Mouse (Mus musculus): ENCODE measurements around the gene Ppp5c. TPM values are rescaled to one million over a fixed set of nuclear protein-coding genes. Genes with fewer than 3 reads are reported as not detected.
A peak's percentile ranks its signal among the peaks of the same experiment; 100 is the strongest.

The Ppp5c gene
- polyA plus RNA-seq, 1 experiment: 126 TPM

- H3K27me3 ChIP-seq (ENCODE audit: control insufficient read depth, insufficient read depth, insufficient read length): no peaks in the 10 kb centered on the region
- H3K79me2 ChIP-seq (ENCODE audit: control insufficient read depth, insufficient read depth): peaks cover 16% of the 10 kb centered on the region
- no peak overlapping the region for H3K4me3 ChIP-seq
- H3K4me2 ChIP-seq (ENCODE audit: low read depth): no peak overlapping the region
- TF ChIP-seq E2F4 (IDR thresholded peaks at IDR 0.05; ENCODE audit: insufficient read depth): no peak
- no peaks in the 10 kb centered on the region for H3K36me3 ChIP-seq (ENCODE audit: control insufficient read depth, insufficient read depth)
- H3ac ChIP-seq (ENCODE audit: control insufficient read depth, insufficient read length): no peak overlapping the region
Measured at GRCm38 (mm10) chr7:16991681-16992450, 35.9 kb downstream of the Ppp5c start.

DNA sequence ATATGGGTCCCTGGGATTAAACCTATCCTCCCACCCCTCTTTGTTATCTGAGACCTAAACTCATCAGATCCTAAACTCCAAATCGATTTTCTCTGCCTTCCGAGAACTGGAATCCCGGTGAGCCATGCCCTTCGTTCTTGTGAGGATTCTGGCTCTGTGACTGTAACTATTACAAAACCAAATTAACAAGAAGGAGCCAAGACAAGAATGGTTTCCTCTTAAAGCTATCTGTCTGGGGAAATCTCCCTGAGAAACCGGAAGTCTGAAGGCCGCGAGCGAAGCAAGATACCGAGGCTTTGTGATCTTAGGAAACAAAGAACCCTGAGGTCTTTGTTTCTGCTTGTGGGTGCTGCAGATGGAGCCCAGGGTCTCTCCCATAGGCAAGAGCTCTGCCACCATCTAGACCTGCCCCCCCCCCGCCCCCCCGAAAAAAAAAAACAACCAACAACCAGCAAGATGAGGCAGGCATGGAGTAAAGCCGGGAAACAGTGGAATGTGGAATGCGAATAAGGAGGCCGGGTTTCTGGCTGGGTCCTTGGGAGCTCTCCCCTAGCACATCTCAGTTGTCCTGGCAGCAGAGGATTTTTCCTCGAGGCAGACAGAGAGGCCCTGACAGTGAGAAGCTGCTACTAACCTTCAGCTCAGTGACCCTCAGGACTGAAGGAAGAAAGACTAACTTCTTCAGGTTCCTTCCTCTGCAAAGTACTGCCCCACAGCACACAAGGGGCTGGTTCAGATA, 37.5 kb downstream of the Ppp5c start:
- Histone ChIP-seq H3K79me2 (ENCODE audit: control insufficient read depth, insufficient read depth) (peaks cover 9% of the 10 kb centered on the region), H3K4me2 (ENCODE audit: low read depth) (no peak overlapping the region), H3ac (ENCODE audit: control insufficient read depth, insufficient read length) (no peak overlapping the region), H3K4me3 (no peak overlapping the region), H3K27me3 (ENCODE audit: control insufficient read depth, insufficient read depth, insufficient read length) (no peaks in the 10 kb centered on the region), H3K36me3 (ENCODE audit: control insufficient read depth, insufficient read depth) (no peaks in the 10 kb centered on the region)
- TF ChIP-seq MAX (IDR thresholded peaks at IDR 0.05; ENCODE audit: low read depth) (no peak), SRF (IDR thresholded peaks at IDR 0.05; ENCODE audit: control insufficient read depth, insufficient read length, low read depth) (no peak), MYOG (IDR thresholded peaks at IDR 0.05; ENCODE audit: control insufficient read depth in 1 of 3, insufficient read depth in 1 of 3, insufficient read length in 2 of 3, low read depth in 2 of 3) (no peak), TCF3 (IDR thresholded peaks at IDR 0.05; ENCODE audit: insufficient read length, low read depth) (no peak), TCF12 (IDR thresholded peaks at IDR 0.05; ENCODE audit: insufficient read depth, poor library complexity, severe bottlenecking) (no peak), E2F4 (IDR thresholded peaks at IDR 0.05; ENCODE audit: insufficient read depth) (no peak), POLR2AphosphoS2 (IDR thresholded peaks at IDR 0.05; ENCODE audit: insufficient read length, low read depth) (no peak), REST (IDR thresholded peaks at IDR 0.05; ENCODE audit: insufficient read depth, insufficient read length) (no peak), CEBPB (IDR thresholded peaks at IDR 0.05; ENCODE audit: insufficient read depth, poor library complexity, severe bottlenecking) (no peak), POLR2A (IDR thresholded peaks at IDR 0.05; ENCODE audit: insufficient read length, low read depth) (no peak), MYOD1 (IDR thresholded peaks at IDR 0.05; ENCODE audit: control insufficient read depth in 1 of 3, insufficient read length in 2 of 3, low read depth in 2 of 3) (no peak), USF1 (IDR thresholded peaks at IDR 0.05; ENCODE audit: low read depth) (no peak)

DNA sequence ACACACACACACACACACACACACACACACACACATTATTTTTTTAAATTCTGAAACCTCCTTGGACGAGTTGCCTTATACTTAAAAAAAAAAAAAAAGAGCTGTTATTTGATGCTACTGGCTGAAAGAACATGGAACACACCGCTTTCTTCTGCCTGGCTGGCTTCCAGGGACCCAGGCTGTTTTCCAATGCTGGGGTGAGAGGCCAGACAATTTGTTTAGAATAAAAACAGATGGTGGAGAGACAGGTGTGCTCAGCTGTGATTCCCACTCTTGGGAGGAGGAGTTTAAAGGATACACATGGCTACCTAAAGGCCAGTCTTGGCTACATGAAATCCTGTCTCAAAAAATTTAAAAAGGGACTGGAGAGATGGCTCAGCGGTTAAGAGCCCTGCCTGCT, 39.3 kb downstream of the Ppp5c start:
- Histone ChIP-seq H3K4me3 (no peak overlapping the region), H3K36me3 (ENCODE audit: control insufficient read depth, insufficient read depth) (no peaks in the 10 kb centered on the region), H3K27me3 (ENCODE audit: control insufficient read depth, insufficient read depth, insufficient read length) (no peaks in the 10 kb centered on the region), H3ac (ENCODE audit: control insufficient read depth, insufficient read length) (no peak overlapping the region), H3K79me2 (ENCODE audit: control insufficient read depth, insufficient read depth) (no peaks in the 10 kb centered on the region), H3K4me2 (ENCODE audit: low read depth) (no peak overlapping the region)
- peak in 1 of 3 experiments; percentile 50 for TF ChIP-seq MYOG (IDR thresholded peaks at IDR 0.05; ENCODE audit: control insufficient read depth in 1 of 3, insufficient read depth in 1 of 3, insufficient read length in 2 of 3, low read depth in 2 of 3)
- TF ChIP-seq TCF3 (IDR thresholded peaks at IDR 0.05; ENCODE audit: insufficient read length, low read depth): peak; percentile 23
- no peak for TF ChIP-seq USF1 (IDR thresholded peaks at IDR 0.05; ENCODE audit: low read depth)
- peak in 2 of 3 experiments; percentile 69 to 70 for TF ChIP-seq MYOD1 (IDR thresholded peaks at IDR 0.05; ENCODE audit: control insufficient read depth in 1 of 3, insufficient read length in 2 of 3, low read depth in 2 of 3)
- TF ChIP-seq POLR2A (IDR thresholded peaks at IDR 0.05; ENCODE audit: insufficient read length, low read depth): no peak
- no peak for TF ChIP-seq POLR2AphosphoS2 (IDR thresholded peaks at IDR 0.05; ENCODE audit: insufficient read length, low read depth)
- TF ChIP-seq TCF12 (IDR thresholded peaks at IDR 0.05; ENCODE audit: insufficient read depth, poor library complexity, severe bottlenecking): peak; percentile 48
- no peak for TF ChIP-seq REST (IDR thresholded peaks at IDR 0.05; ENCODE audit: insufficient read depth, insufficient read length)
- TF ChIP-seq E2F4 (IDR thresholded peaks at IDR 0.05; ENCODE audit: insufficient read depth): no peak
- no peak for TF ChIP-seq SRF (IDR thresholded peaks at IDR 0.05; ENCODE audit: control insufficient read depth, insufficient read length, low read depth)

DNA sequence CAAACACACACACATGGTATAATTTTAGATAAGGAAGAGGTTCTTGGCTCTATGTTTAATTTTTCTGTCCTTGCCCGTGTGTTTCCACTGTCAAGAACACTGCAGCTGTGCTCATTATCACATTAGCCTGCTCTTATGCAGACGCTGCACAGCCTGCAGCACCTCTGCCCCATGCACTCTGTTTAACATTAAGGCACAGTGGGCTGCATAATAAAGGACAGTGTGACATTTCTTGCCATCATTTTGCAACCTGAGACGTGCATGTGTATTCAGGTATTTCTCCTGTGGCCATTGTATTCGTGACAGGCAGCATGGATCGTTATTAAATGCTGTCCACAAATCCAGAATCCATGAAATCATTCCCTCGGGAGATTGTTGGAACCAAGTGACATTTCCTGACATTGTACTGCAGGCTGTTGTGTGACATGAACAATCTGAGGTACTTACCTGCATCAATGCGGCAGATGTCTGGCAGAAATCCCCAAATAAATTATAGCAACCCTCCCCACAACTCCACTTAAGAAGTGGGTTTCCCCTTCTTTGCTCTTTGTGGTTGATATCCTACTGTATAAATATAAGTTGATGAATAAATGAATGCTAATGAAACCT, 40.1 kb downstream of the Ppp5c start:
- Histone ChIP-seq H3ac (ENCODE audit: control insufficient read depth, insufficient read length) (no peak overlapping the region), H3K27me3 (ENCODE audit: control insufficient read depth, insufficient read depth, insufficient read length) (no peaks in the 10 kb centered on the region)
- no peak for TF ChIP-seq POLR2AphosphoS2 (IDR thresholded peaks at IDR 0.05; ENCODE audit: insufficient read length, low read depth)
- TF ChIP-seq MAX (IDR thresholded peaks at IDR 0.05; ENCODE audit: low read depth): no peak
- TF ChIP-seq E2F4 (IDR thresholded peaks at IDR 0.05; ENCODE audit: insufficient read depth): no peak
- TF ChIP-seq USF1 (IDR thresholded peaks at IDR 0.05; ENCODE audit: low read depth): no peak
- TF ChIP-seq SRF (IDR thresholded peaks at IDR 0.05; ENCODE audit: control insufficient read depth, insufficient read length, low read depth): no peak
- no peak for TF ChIP-seq MYOG (IDR thresholded peaks at IDR 0.05; ENCODE audit: control insufficient read depth in 1 of 3, insufficient read depth in 1 of 3, insufficient read length in 2 of 3, low read depth in 2 of 3)
- no peak for TF ChIP-seq TCF12 (IDR thresholded peaks at IDR 0.05; ENCODE audit: insufficient read depth, poor library complexity, severe bottlenecking)
- TF ChIP-seq CEBPB (IDR thresholded peaks at IDR 0.05; ENCODE audit: insufficient read depth, poor library complexity, severe bottlenecking): no peak
- TF ChIP-seq TCF3 (IDR thresholded peaks at IDR 0.05; ENCODE audit: insufficient read length, low read depth): no peak
- no peak for TF ChIP-seq MYOD1 (IDR thresholded peaks at IDR 0.05; ENCODE audit: control insufficient read depth in 1 of 3, insufficient read length in 2 of 3, low read depth in 2 of 3)
- no peak for TF ChIP-seq POLR2A (IDR thresholded peaks at IDR 0.05; ENCODE audit: insufficient read length, low read depth)
- no peak for TF ChIP-seq REST (IDR thresholded peaks at IDR 0.05; ENCODE audit: insufficient read depth, insufficient read length)

More for the DNA sequence above, 40.1 kb downstream of the Ppp5c start:
- Histone ChIP-seq H3K4me3 (no peak overlapping the region), H3K4me2 (ENCODE audit: low read depth) (peak overlapping the region; percentile 8), H3K79me2 (ENCODE audit: control insufficient read depth, insufficient read depth) (no peaks in the 10 kb centered on the region), H3K36me3 (ENCODE audit: control insufficient read depth, insufficient read depth) (no peaks in the 10 kb centered on the region)
